Mouse (Mus musculus): ENCODE results near the gene Srp14.

DNA sequence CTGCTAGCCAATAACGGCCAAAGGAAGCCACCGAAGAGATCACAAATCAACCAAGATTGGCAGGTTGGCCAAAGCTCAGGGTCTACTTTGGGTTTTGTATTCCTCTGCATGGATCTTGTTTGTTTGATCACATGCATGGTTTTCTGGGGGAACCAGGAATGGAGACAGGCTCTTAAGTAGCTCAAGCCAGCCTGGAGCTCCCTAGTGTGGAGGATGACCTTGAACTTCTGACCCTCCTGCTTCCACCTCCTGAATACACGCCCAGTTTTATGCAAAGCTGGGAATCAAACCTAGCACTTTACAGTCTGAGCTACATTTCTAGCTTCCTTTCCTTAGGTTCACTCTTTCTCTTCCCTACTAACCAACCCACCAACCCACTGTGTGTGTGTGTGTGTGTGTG is 5.9 kb upstream of the Srp14 start:
- TF ChIP-seq MAX (IDR thresholded peaks at IDR 0.05) (no peak), CTCF (IDR thresholded peaks at IDR 0.05; ENCODE audit: control insufficient read depth, insufficient read depth, insufficient read length) (no peak), MYOD1 (IDR thresholded peaks at IDR 0.05; ENCODE audit: control insufficient read depth, insufficient read length, low read depth) (no peak), MYOG (IDR thresholded peaks at IDR 0.05; ENCODE audit: control insufficient read depth, extremely low read depth, insufficient read length) (no peak), FOSL1 (IDR thresholded peaks at IDR 0.05; ENCODE audit: insufficient read depth, low read length, poor library complexity, severe bottlenecking) (no peak), USF1 (IDR thresholded peaks at IDR 0.05; ENCODE audit: low read depth) (no peak)
